Mouse (Mus musculus) layer of hippocampus, adult 8-10 months (tissue): Measurements from ENCODE around the gene Prdm9. TPM values are rescaled to one million over a fixed set of nuclear protein-coding genes. Genes with fewer than 3 reads are reported as not detected.
"Not testable (repeated sequence)": the region's sequence is repeated elsewhere in the genome, so short reads cannot be mapped to it uniquely, and the experiment has no call there.

Experiments
- DNase-seq, 2 experiments: peaks; one replicate each; pipeline ENCODE4 v3.0.0; 2022; ENCODE audit warnings: low spot score in 2 of 2
- total RNA-seq, 4 experiments: library from RNA; stranded (reverse); gene quantifications; 2 replicates each; pipeline ENCODE4 v1.2.4; 2022

Prdm9 gene
- total RNA-seq: 1 to 10 TPM; 2.0 to 2.9 (median 2.4) TPM

- DNase-seq: peak; percentile 99 to 100
Measured at GRCm38 (mm10) chr17:15564014-15564927, at the start of gene Prdm9. Prdm9 (minus strand) TSS chr17:15564354.

GRCm38 (mm10) chr17:15599496-15599895, 35.3 kb upstream of the Prdm9 start:
- no peak for DNase-seq

GRCm38 (mm10) chr17:15591216-15591881, 27.2 kb upstream of the Prdm9 start:
- DNase-seq: no peak

DNA sequence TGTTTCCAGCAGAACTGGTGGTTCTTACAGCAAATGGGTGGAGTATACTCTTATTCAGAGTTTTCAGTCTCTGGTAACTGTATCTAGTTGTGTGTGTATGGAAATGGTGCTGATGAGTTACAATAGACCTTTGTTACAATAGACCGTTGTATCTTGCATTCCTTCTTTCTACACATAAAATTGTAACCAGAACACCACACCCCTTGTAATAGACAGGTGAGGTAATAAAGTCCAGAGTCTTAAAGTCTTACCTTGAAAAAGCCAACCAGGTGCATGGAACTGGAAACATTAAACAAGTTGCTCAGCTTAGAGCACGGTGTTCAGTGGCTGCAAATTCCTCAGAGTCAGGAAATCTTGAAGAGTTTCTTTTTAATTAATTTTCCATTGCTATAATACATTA, 24.0 kb upstream of the Prdm9 start:
- no peak for DNase-seq

DNA sequence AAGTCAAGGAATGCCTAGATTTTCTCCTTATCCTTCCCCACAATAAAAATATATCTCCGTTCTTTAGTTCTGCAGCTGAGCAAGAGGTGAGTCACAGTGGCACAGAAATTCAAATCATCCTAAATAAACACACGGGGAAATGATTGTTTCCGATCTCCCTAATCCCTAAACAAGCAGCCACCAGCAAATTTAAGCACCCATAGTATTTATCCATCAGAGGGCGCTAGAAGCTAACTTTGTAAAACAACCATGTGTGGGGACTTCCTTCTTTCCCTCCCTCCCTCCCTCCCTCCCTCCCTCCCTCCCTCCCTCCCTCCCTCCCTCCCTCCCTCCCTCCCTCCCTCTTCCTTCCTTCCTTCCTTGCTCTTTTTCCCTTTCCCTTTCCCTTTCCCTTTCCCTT, 21.5 kb upstream of the Prdm9 start:
- no peak for DNase-seq

DNA sequence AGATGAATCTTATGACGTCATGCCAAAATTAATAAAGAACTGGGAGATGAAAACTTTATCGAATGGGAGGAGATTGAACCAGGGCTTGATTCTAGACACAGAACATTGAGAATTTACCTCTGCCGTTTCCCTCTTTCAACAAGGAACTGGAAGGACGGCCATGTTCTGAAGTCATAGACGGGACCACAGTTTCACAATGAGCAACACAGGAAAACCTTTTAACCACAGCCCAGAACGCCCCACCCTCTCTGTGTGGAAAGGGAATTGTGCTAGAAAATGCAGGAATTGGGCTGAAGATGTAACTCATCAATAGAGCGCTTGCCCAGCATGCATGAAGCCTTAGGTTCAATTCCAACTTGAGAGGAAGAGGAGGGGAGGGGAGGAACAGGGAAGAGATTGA, 18.9 kb upstream of the Prdm9 start:
- no peak for DNase-seq

GRCm38 (mm10) chr17:15580072-15580447, 15.9 kb upstream of the Prdm9 start:
- no peak for DNase-seq

- DNase-seq: no peak
Measured at GRCm38 (mm10) chr17:15579410-15580071, 15.4 kb upstream of the Prdm9 start.

- no peak for DNase-seq
Measured at GRCm38 (mm10) chr17:15577291-15577694, 13.1 kb upstream of the Prdm9 start.

DNA sequence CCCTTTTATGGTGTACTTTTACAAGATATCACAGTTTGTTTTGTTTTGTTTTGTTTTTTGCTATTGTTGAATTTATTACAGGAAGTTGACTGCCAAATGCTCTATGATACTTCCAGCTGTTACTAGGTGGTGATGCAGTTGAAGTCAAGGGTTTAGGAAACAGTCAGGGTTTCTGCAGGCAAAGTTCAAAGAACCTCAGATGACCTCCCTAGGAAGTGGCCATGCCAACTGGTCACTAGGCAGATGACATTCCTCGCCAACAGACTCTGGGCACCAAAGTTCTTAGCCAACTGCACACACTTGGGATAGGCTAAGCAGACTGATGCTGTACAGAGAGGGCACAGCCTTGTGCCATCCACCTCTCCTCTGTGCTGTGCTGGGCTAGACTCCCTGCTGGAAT, 10.9 kb upstream of the Prdm9 start:
- DNase-seq: no peak

DNA sequence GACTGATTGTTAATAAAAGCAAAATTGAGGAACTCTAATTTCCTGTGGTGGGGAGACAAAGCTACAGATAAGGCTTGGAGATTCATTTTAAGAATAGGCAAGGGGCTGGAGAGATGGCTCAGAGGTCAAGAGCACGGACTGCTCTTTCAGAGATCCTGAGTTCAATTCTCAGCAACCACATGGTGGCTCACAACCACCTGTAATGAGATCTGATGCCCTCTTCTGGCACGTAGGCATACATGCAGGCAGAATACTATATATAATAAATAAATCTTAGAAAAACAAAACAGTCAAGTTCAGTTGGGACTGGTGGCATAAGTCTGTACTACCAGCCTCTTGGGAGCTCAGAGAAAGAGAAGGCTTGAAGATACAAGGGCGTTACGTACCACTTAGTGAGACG, 2.8 kb upstream of the Prdm9 start:
- no peak for DNase-seq

GRCm38 (mm10) chr17:15564928-15565300, 760 bp upstream of the Prdm9 start:
- DNase-seq: peak in 1 of 2 experiments; percentile 13

DNA sequence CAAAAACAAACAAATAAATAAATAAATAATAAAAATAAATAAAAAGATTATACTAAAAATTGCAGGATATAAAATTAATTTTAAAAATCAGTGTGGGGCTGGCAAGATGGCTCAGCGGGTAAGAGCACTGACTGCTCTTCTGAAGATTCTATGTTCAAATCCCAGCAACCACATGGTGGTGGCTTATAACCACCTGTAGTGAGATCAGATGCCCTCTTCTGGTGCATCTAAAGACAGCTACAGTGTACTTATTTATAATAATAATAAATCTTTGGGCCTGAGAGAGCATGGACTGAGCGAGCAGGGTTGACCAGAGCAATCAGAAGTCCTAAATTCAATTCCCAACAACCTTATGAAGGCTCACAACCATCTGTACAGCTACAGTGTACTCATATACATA, 4.2 kb downstream of the Prdm9 start:
- no peak for DNase-seq

GRCm38 (mm10) chr17:15549713-15550112, 14.4 kb downstream of the Prdm9 start:
- no peak for DNase-seq

DNA sequence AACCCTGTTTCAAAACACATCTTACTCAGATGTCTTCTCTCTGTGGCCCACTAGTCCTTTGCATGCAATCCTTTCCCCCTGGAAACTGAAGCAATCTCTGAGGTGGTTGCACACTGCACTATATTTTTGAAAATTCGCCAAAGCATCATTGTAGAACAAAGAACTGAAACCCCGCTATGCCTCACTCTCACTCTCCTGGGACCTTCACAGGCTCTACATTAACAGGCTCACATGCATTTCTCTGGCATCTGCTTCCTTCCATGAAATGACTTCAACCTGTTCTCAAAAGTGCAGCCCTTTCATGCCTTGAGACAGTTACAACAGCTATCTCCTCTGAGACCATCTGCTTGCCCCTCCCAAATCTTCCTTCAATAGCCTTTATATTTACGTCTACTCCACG, 17.7 kb downstream of the Prdm9 start:
- DNase-seq: no peak

DNA sequence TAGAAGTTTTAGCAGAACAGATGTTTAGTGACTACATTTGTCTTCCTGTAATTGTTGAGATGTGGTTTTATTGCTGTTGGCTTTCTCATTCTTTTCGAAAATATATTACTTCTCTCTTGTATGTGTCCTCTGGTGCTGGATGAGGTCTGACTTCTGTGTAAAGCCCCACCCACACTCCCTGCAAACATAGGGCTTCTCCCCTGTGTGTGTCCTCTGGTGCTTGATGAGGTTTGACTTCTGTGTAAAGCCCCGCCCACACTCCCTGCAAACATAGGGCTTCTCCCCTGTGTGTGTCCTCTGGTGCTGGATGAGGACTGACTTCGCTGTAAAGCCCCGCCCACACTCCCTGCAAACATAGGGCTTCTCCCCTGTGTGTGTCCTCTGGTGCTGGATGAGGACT, 20.3 kb downstream of the Prdm9 start:
- DNase-seq: not testable (repeated sequence)

DNA sequence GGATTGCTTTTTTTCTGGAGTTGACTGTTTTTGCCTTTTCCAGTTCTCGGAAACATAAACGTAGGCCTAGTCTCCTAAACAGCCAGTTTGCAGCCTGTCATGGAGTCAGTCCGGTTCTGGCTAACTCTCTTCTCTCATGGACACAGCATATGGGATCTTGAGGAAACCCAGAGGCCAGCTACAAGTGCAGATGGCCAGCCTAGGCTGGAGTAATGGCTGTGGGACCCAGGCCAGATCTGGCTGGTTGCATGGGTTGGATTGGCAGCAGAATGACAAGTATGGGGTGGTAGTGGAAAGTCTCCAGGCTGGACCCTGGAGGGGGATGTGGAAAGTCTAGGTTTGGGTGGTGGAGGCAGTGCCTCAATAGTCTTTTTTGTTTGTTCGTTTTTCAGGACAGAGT, 23.8 kb downstream of the Prdm9 start:
- no peak for DNase-seq

DNA sequence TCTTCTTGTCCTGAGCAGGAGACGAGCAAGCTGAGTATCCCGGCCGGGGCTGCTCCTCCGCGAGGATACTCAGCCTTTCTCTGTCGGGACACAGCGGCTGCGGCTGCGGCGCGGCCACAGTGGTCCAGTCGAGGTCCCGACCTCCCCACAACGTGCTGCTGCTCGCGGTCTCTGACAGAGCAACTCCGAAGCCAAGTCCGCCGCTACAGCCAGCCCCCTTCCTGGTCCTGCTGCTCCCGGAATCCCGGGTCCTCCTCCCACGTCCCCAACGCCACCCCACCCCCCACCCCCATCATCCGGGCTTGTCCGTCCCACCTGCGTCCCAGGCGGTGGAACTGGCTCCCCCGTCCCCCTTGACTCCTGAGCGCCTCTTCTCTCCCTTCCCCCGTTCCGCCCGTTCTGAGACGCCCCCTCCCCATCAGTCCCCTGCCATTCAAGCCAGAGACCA, 27.7 kb downstream of the Prdm9 start:
- DNase-seq: no peak

GRCm38 (mm10) chr17:15535943-15536342, 28.2 kb downstream of the Prdm9 start:
- no peak for DNase-seq

DNA sequence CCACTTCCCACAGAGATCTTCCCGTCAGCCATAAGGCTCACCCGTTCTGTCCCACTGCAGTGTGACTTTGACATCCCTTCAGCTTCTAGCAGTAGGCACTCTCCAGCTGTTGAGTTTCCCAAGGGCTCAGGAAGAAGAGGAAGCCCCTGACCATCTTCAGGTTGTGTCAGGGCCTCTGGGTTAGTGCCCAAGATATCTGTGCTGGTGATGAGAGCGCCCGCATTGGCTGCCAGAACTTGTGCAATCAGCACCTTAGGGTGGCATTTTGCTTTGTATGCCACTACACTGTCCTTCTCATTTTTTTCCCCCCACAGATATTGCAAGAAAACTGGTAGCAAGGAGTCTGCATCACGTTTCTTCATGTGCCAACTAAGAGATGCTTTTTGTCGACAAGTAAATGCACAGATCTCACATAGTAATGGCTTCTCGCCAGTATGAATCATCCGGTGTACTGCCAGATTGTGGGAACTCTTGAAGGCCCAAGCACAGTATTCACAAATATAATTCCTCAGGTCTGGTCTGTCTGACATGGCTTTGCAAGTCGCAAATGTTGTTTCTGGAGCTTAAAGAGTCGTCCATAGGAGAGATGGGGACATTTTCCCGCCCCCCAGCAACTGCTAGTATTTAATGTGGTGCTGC, 28.9 kb downstream of the Prdm9 start:
- DNase-seq: peak; percentile 26

DNA sequence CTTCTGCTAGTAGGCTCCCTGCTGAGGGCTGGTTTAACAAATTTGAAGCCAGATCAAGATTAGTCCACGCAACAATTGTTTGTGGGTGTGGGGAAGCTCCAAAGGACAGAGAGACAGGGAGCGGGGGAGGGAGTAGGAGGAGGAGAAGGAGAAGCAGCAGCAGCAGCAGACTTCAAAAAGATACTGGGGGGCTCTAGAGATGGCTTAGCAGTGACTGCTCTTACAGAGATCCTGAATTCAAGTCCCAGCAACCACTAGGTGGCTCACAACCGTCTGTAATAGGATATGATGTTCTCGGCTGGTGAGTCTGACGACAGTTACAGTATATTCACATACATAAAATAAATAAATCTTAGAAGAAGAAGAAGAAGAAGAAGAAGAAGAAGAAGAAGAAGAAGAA, 34.0 kb downstream of the Prdm9 start:
- peak in 1 of 2 experiments; percentile 48 for DNase-seq

GRCm38 (mm10) chr17:15528887-15529286, 35.3 kb downstream of the Prdm9 start:
- no peak for DNase-seq
